Mouse (Mus musculus) myocyte (in vitro differentiated cells): ENCODE measurements around the gene Ap2a2.

Experiments used
- CEBPB ChIP-seq: IDR thresholded peaks from 2 replicates; pipeline ENCODE4 v1.6.1; 2011; ENCODE audit warnings: mild to moderate bottlenecking, moderate library complexity; ENCODE audit not compliant: poor library complexity, insufficient read depth, severe bottlenecking
- E2F4 ChIP-seq: IDR thresholded peaks from one replicate; pipeline ENCODE4 v1.6.1; 2011; ENCODE audit warnings: mild to moderate bottlenecking, control low read depth, moderate library complexity; ENCODE audit not compliant: insufficient read depth
- MAX ChIP-seq: IDR thresholded peaks from one replicate; pipeline ENCODE4 v1.6.1; 2011; ENCODE audit warnings: low read depth, mild to moderate bottlenecking, control low read depth
- MYOG ChIP-seq, 3 experiments: IDR thresholded peaks; one replicate each; pipeline ENCODE4 v1.6.1; 2011; ENCODE audit warnings: control low read depth in 2 of 3, low read depth in 2 of 3, mild to moderate bottlenecking in 2 of 3; ENCODE audit not compliant: insufficient read length in 2 of 3, control insufficient read depth in 1 of 3, insufficient read depth in 1 of 3
- POLR2A ChIP-seq: IDR thresholded peaks from one replicate; pipeline ENCODE4 v1.6.1; 2011; ENCODE audit warnings: low read depth, mild to moderate bottlenecking, control low read depth, moderate library complexity; ENCODE audit not compliant: insufficient read length
- POLR2AphosphoS2 ChIP-seq: IDR thresholded peaks from one replicate; pipeline ENCODE4 v1.6.1; 2011; ENCODE audit warnings: low read depth, control low read depth; ENCODE audit not compliant: insufficient read length
- REST ChIP-seq: IDR thresholded peaks from one replicate; pipeline ENCODE4 v1.6.1; 2011; ENCODE audit warnings: mild to moderate bottlenecking, control low read depth, moderate library complexity; ENCODE audit not compliant: insufficient read depth, insufficient read length

DNA sequence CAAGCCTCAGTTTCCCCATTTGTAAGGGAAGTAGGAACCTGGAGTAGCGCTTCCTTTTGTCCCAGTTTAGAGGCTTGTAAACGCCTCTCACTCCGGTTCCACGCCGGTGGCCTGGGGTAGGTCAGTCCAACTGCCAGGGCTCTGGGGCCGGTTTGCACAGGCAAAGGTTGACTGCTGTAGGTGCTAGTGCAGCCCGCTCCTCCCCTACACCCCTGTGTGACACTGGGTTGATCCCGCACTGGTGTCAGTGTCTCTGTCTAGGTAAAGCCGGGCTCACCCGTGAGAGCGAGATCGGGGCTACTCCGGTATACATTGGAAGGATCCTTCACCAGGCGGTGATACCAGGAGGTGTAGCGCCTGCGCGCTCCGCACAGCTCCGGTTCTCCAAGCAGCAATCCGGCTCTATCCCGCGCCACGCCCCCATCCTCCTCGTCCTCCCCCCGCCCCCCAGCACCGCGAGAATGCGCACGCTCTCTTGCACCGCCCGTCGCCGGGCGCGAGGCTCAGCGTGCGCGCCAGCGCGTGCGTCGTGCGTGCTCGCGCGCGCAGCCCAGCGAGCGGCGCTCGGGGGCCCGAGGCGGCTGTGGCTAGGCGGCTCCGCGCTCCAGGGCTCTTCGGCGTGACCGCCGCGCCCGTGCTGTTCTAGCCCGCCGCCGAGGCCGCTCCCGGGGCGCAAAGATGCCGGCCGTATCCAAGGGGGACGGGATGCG, at the start of gene Ap2a2:
- TF ChIP-seq POLR2AphosphoS2: peak; percentile 86
- TF ChIP-seq POLR2A: peak; percentile 78
- TF ChIP-seq REST: no peak
- TF ChIP-seq CEBPB: no peak
- no peak for TF ChIP-seq E2F4
- TF ChIP-seq MYOG (IDR thresholded peaks at IDR 0.05; ENCODE audit: control insufficient read depth in 1 of 3, insufficient read depth in 1 of 3, insufficient read length in 2 of 3, low read depth in 2 of 3): peak in 1 of 3 experiments; percentile 19
- no peak for TF ChIP-seq MAX
